Mouse (Mus musculus) embryonic stem cell, embryonic (primary cell): Measurements from ENCODE around the gene Gm20521.

Experiments
- CTCF ChIA-PET, 4 experiments: fragments of 300-600 bp in 2 of 4; fragments of 350-600 bp in 2 of 4; sonication (Branson Sonifier 250); formaldehyde crosslinking; loops; one replicate each; lab custom pipeline; 2022; ENCODE audit warnings: inconsistent platforms in 2 of 4; lab: Charles Lee
- POLR2A ChIA-PET, 4 experiments: fragments of 300-600 bp in 2 of 4; fragments of 350-600 bp in 2 of 4; sonication (Branson Sonifier 250); formaldehyde crosslinking; loops; one replicate each; lab custom pipeline; 2022; ENCODE audit warnings: antibody characterized with exemption in 4 of 4, inconsistent platforms in 1 of 4; lab: Charles Lee

Gm20521 gene

DNA sequence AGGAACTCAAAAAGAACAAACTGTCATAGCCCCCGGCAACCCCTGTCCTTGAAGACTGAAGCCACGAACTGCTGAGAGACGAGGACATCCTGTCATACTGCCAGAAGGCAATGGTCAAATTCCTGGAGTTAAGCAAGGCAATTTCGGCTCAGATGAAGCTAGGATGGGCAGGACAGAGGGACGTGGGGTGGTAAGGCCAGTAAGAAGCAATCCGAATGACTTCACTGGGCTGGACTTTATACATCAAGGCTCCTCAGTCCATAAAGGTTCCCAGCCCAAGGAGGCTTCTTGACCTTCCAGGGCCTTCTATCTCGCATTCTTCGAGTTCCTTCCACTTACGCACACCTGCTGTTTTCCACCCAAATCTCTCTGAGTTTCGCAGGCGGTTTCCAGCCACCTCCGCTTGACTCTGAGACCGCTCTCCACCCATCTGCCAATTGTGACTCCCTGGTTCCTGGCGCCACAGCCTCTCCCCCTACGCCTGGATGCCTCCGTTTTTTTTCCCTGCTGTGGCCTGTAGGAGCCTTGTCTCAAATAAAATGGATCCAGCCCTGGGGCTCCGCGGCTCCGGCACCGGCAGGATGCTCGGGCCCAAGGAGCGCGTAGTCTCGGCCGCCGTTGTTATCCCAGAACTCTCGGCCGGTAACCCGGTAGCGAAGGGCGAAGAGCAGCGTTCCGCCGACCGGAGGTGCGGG, 7.2 kb upstream of the Gm20521 start:
- CTCF ChIA-PET = interaction anchor here in 1 of 4 experiments (0.6 to 1.2 kb wide), 2 partner anchors 63 to 222 kb away, joined by 4 to 8 read pairs; no protein-coding TSS in a partner anchor

DNA sequence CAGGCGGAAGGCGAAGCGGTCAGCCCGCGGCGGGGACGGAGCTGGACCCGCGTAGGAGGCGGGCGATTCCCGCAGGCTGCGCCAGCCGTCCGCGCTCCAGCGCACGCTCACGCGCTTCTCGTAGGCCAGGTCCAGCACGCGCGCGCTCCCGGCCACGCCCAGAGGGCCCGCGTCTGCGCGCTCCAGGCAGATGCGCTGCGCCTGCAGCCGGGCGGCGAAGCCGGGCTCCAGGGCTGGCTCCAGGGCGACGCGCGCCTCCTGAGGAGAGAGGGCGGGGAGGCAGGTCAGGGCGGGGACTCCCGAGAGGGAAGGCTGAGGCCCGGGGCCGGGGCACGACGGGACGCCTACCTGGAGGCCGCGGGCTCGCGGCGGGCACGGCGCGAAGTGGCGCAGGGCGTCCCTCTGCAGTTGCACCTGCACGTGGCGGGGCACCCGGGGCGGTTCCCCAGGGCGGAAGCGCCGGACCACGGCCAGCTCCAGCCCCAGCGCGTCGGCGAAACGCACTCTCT, 6.6 kb upstream of the Gm20521 start:
- ChIA-PET CTCF (interaction anchor here in 3 of 4 experiments (0.5 to 1.2 kb wide), 5 partner anchors 10 to 138 kb away, joined by 3 to 8 read pairs (median 3); partner anchors contain the start of gene Ngdn (in 1 of the 3)), POLR2A (interaction anchor here (0.7 to 3.0 kb wide), 17 partner anchors 9 to 201 kb away, joined by 3 to 12 read pairs (median 4); partner anchors contain the start of genes Efs (in 2 of the 4), Acin1 (in 1 of the 4), Cebpe (in 1 of the 4) and Ngdn (in 1 of the 4))

More for the DNA sequence above, 7.2 kb upstream of the Gm20521 start:
- POLR2A ChIA-PET = interaction anchor here in 3 of 4 experiments (0.6 to 3.0 kb wide), 11 partner anchors 9 to 237 kb away, joined by 3 to 12 read pairs (median 4); partner anchors contain the start of genes Efs (in 2 of the 3), Acin1 (in 1 of the 3) and Ngdn (in 1 of the 3)

- CTCF ChIA-PET = interaction anchor here in 3 of 4 experiments (0.5 to 1.2 kb wide), 7 partner anchors 10 to 150 kb away, joined by 3 to 8 read pairs (median 4); partner anchors contain the start of gene Ngdn (in 1 of the 3)
- POLR2A ChIA-PET = interaction anchor here (0.7 to 3.0 kb wide), 17 partner anchors 9 to 200 kb away, joined by 3 to 12 read pairs (median 4); partner anchors contain the start of genes Efs (in 2 of the 4), Acin1 (in 1 of the 4), Cebpe (in 1 of the 4) and Ngdn (in 1 of the 4)
Observed at GRCm38 (mm10) chr14:54877048-54877715, 6.1 kb upstream of the Gm20521 start, which contains the start of gene Ppp1r3e. Gene Ppp1r3e, minus strand, starts transcription at chr14:54877550.

DNA sequence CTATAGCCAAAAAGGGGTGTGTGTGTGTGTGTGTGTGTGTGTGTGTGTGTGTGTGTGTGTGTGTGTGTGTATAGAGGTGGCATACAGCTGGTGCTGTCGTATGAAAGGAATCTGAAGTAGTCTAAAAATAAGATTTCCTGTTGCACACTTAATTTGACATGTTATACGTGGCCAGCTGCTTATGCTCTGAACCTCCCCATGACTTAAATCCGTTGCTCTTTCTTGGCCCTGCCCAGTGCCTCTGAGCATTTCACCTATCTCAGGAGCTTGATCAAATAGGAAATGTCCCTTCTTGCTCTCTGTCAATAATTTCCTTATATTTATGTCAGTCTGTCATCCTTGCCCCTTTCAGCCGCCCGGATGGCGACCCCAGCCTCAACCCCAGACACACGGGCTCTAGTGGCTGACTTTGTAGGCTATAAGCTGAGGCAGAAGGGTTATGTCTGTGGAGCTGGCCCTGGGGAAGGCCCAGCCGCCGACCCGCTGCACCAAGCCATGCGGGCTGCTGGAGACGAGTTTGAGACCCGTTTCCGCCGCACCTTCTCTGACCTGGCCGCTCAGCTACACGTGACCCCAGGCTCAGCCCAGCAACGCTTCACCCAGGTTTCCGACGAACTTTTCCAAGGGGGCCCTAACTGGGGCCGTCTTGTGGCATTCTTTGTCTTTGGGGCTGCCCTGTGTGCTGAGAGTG, 926 bp downstream of the Gm20521 start:
- ChIA-PET POLR2A (interaction anchor here (0.6 to 5.3 kb wide), 17 partner anchors 9 to 210 kb away, joined by 3 to 66 read pairs (median 5); partner anchors contain the start of genes Efs (in 3 of the 4), Ngdn (in 2 of the 4), Slc22a17 (in 1 of the 4) and Thtpa (in 1 of the 4)), CTCF (interaction anchor here in 2 of 4 experiments (0.6 to 2.0 kb wide), 3 partner anchors 127 to 233 kb away, joined by 3 to 7 read pairs (median 6); partner anchors contain the start of gene Ngdn (in 1 of the 2))

DNA sequence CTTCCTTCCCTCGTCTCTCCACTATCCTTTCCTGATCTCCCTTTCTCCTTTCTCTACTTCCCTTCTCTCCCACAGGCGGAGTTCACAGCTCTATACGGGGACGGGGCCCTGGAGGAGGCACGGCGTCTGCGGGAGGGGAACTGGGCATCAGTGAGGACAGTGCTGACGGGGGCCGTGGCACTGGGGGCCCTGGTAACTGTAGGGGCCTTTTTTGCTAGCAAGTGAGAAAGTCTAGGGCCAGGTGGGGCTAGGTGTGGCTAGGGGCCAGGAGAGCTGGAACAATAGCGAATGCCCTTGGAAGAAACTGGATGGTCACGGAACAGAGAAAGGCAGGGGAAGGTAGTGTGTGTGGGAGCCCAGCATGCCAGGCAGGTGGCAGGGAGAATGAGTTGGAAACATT, 2.1 kb downstream of the Gm20521 start:
- CTCF ChIA-PET = interaction anchor here in 1 of 4 experiments (1.0 to 1.1 kb wide), 2 partner anchors 142 to 209 kb away, joined by 3 read pairs; partner anchors contain the start of gene Thtpa

GRCm38 (mm10) chr14:54892200-54892599, 9.0 kb downstream of the Gm20521 start, which contains the start of gene Pabpn1:
Gene Pabpn1, plus strand, starts transcription at chr14:54892500.
- ChIA-PET POLR2A (interaction anchor here in 3 of 4 experiments (0.9 to 7.4 kb wide), 6 partner anchors 9 to 221 kb away, joined by 3 to 52 read pairs (median 4); partner anchors contain the start of genes Bcl2l2 (in 1 of the 3) and Gm20521 (in 1 of the 3)), CTCF (no interaction called here)

More for the DNA sequence above, 2.1 kb downstream of the Gm20521 start:
- POLR2A ChIA-PET = interaction anchor here (0.8 to 5.3 kb wide), 10 partner anchors 9 to 156 kb away, joined by 3 to 66 read pairs (median 5); partner anchors contain the start of genes Efs (in 2 of the 4) and Ngdn (in 1 of the 4)

DNA sequence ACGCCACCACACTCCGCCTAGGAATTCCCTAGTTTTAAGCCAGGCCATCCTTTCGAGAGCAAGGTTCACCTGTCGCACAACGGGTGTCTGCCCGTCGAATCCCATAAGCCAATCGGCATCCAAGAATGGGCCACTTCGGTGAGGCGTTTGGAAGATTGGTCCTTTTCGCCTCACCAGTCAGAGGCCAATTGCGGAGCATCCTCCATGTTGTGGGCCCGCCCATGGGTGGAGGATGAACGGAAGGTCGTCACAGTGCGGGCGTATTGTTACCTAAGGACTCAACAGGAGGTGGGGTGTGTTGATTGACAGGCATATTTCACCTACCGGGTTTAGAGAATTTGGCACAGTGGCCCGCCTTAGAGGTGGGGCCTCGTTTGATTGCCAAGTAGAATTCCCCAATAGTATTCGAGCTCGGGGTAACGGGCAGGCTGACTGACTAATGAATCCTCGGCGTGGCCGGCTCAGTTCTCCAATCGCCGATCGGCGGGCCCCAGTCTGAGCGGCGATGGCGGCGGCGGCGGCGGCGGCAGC, 10.5 kb downstream of the Gm20521 start:
- POLR2A ChIA-PET = interaction anchor here (0.6 to 7.4 kb wide), 45 partner anchors 9 to 691 kb away, joined by 3 to 66 read pairs (median 5); partner anchors contain the start of genes Bcl2l2 (in 3 of the 4), Efs (in 3 of the 4), Gm20521 (in 3 of the 4) and Ngdn (in 3 of the 4)
- CTCF ChIA-PET = interaction anchor here (0.5 to 1.8 kb wide), 9 partner anchors 10 to 122 kb away, joined by 3 to 10 read pairs (median 3); partner anchors contain the start of genes Ngdn (in 2 of the 4), Bcl2l2 (in 1 of the 4), Cmtm5 (in 1 of the 4) and Gm20521 (in 1 of the 4)

- POLR2A ChIA-PET = interaction anchor here (0.6 to 7.4 kb wide), 54 partner anchors 8 to 691 kb away, joined by 3 to 66 read pairs (median 5); partner anchors contain the start of genes Efs (in 3 of the 4), Ngdn (in 3 of the 4), Ppp1r3e (in 3 of the 4) and Bcl2l2 (in 2 of the 4)
- CTCF ChIA-PET = interaction anchor here in 3 of 4 experiments (0.5 to 1.8 kb wide), 8 partner anchors 11 to 121 kb away, joined by 3 to 10 read pairs (median 3); partner anchors contain the start of genes Ngdn (in 2 of the 3), Bcl2l2 (in 1 of the 3), Cmtm5 (in 1 of the 3) and Gm20521 (in 1 of the 3)
Observed at GRCm38 (mm10) chr14:54894296-54895151, 11.3 kb downstream of the Gm20521 start.

- CTCF ChIA-PET = no interaction called here
- POLR2A ChIA-PET = interaction anchor here in 2 of 4 experiments (1.0 to 7.4 kb wide), 8 partner anchors 12 to 118 kb away, joined by 3 to 66 read pairs (median 20); partner anchors contain the start of genes Bcl2l2 (in 2 of the 2), Efs (in 2 of the 2), Gm20521 (in 2 of the 2) and Slc22a17 (in 2 of the 2)
Observed at GRCm38 (mm10) chr14:54897445-54897844, 14.2 kb downstream of the Gm20521 start.

GRCm38 (mm10) chr14:54900383-54900782, 17.1 kb downstream of the Gm20521 start:
- ChIA-PET CTCF (interaction anchor here (0.6 to 1.1 kb wide), 9 partner anchors 17 to 261 kb away, joined by 3 to 7 read pairs (median 4); partner anchors contain the start of genes Ngdn (in 2 of the 4), Bcl2l2 (in 1 of the 4) and Gm20521 (in 1 of the 4)), POLR2A (interaction anchor here in 3 of 4 experiments (0.6 to 7.1 kb wide), 10 partner anchors 10 to 115 kb away, joined by 3 to 47 read pairs (median 4); partner anchors contain the start of genes Bcl2l2 (in 1 of the 3), Gm20521 (in 1 of the 3) and Ngdn (in 1 of the 3))

DNA sequence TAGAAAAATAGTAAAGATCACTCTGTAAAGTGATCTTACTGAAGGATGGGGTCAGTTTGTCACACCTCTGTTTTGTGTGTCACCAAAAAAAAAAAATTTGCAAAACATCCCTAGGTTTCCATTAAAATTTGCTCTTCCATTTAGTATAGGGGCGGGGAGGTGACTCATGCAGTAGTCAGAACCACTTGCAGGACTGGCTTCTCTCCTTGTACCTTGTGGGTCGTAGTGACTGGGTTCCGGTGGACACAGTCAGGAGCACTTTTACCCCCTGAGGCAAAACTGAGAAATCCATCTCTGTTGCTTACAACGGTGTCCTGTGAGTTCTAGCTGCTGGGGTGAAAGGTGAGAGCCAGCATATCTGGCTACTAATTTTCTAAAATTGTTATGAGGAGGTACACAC, 20.4 kb downstream of the Gm20521 start:
- ChIA-PET CTCF (no interaction called here), POLR2A (interaction anchor here in 3 of 4 experiments (0.9 to 3.6 kb wide), 6 partner anchors 9 to 163 kb away, joined by 3 to 18 read pairs (median 4); partner anchors contain the start of genes Efs (in 1 of the 3) and Slc22a17 (in 1 of the 3))

- POLR2A ChIA-PET = interaction anchor here in 3 of 4 experiments (0.7 to 5.8 kb wide), 13 partner anchors 11 to 107 kb away, joined by 3 to 52 read pairs (median 4); partner anchors contain the start of genes Efs (in 3 of the 3), Ngdn (in 1 of the 3) and Pabpn1 (in 1 of the 3)
- CTCF ChIA-PET = interaction anchor here in 2 of 4 experiments (1.2 to 1.8 kb wide), 3 partner anchors 17 to 31 kb away, joined by 4 to 5 read pairs (median 5); partner anchors contain the start of gene Efs (in 1 of the 2)
Observed at GRCm38 (mm10) chr14:54908682-54909081, 25.4 kb downstream of the Gm20521 start.

DNA sequence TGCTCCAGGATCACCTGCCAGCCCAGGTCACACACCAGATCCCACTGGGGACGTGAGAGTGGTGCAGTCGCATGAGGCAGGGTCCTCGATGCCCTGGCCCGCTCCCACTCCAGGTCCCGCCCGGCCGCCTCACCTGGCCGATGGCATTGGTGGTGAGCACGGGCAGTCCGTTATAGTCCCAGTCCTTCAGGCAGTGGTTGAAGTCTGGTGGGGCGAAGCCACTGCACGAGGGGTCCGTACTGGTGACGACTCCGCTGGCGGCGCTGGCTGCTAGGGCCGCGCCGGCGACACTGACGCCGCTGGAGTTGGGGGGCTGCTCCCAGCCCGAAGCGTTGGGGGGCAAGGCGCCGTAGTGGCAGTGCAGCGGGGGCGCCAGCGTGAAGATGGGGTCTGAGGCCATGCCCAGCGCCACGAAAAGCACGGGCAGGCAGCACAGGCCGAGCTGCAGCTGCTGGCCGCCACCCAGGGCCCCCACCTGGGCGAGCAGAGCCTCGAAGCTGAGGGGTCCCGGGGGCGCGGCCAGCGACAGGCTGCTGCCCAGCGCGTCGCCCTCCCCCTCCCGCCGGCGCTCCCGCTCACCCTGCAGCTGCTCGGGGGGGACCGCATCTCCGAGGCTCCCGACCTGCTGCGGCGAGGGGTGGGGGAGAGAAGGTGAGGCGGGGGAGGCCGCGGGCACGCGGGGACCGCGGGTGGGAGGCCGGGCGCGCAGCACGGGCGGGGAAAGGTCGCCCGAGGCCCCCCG, 29.0 kb downstream of the Gm20521 start:
- ChIA-PET POLR2A (interaction anchor here (0.5 to 5.8 kb wide), 31 partner anchors 8 to 667 kb away, joined by 3 to 52 read pairs (median 4); partner anchors contain the start of genes Efs (in 3 of the 4), Bcl2l2 (in 1 of the 4), Gm20521 (in 1 of the 4) and Ngdn (in 1 of the 4)), CTCF (interaction anchor here (0.6 to 1.5 kb wide), 4 partner anchors 14 to 327 kb away, joined by 3 to 6 read pairs (median 4); partner anchors contain the start of gene Efs (in 1 of the 4))
